Mouse (Mus musculus) layer of hippocampus, postnatal 14 days (tissue): ENCODE measurements around the gene Ptpn1. TPM values are rescaled to one million over a fixed set of nuclear protein-coding genes. Genes with fewer than 3 reads are reported as not detected.

Experiments
- DNase-seq, 2 experiments: peaks; one replicate each; pipeline ENCODE4 v3.0.0; 2021 to 2022; ENCODE audit warnings: low spot score in 2 of 2, mixed read lengths in 1 of 2
- total RNA-seq, 2 experiments: library from RNA; stranded (reverse); gene quantifications; 2 replicates each; pipeline ENCODE4 v1.2.3; 2021

Ptpn1 gene
- total RNA-seq, 2 experiments from 2014 or later: 65.4 to 67.7 TPM

- no peak for DNase-seq
Observed at GRCm38 (mm10) chr2:168005005-168005404, 73.1 kb downstream of the Ptpn1 start.

GRCm38 (mm10) chr2:168005616-168006015 lies 73.8 kb downstream of the Ptpn1 start:
- DNase-seq: no peak

GRCm38 (mm10) chr2:168006489-168006888 lies 74.6 kb downstream of the Ptpn1 start:
- no peak for DNase-seq

- no peak for DNase-seq
Observed at GRCm38 (mm10) chr2:168008132-168008531, 76.3 kb downstream of the Ptpn1 start.

- peak; percentile 24 to 50 for DNase-seq
Observed at GRCm38 (mm10) chr2:168009936-168010668, 78.2 kb downstream of the Ptpn1 start, which contains the start of gene Ripor3. TSS of gene Ripor3 (minus strand) at chr2:168010618.

- no peak for DNase-seq
Observed at GRCm38 (mm10) chr2:168010893-168011292, 79.0 kb downstream of the Ptpn1 start.

- peak; percentile 68 to 74 for DNase-seq
Observed at GRCm38 (mm10) chr2:168016951-168017391, 85.1 kb downstream of the Ptpn1 start.

- DNase-seq: peak; percentile 24 to 56
Observed at GRCm38 (mm10) chr2:168019201-168019715, 87.4 kb downstream of the Ptpn1 start.

GRCm38 (mm10) chr2:168023763-168024402 lies 92.0 kb downstream of the Ptpn1 start:
- DNase-seq: no peak

- peak; percentile 45 to 63 for DNase-seq
Observed at GRCm38 (mm10) chr2:168025174-168025573, 93.3 kb downstream of the Ptpn1 start.

- DNase-seq: no peak
Observed at GRCm38 (mm10) chr2:168025882-168026281, 94.0 kb downstream of the Ptpn1 start.

- DNase-seq: no peak
Observed at GRCm38 (mm10) chr2:168026467-168026866, 94.6 kb downstream of the Ptpn1 start.

GRCm38 (mm10) chr2:168028376-168028775 lies 96.5 kb downstream of the Ptpn1 start:
- DNase-seq: no peak

Other genes with a start within 250 kb of the Ptpn1 start
- 10 to 100 TPM; 18.6 to 21.7 TPM for gene Cebpb, start 243.1 kb upstream of the Ptpn1 start, total RNA-seq
- 10 to 100 TPM; 69.5 to 71.9 TPM for gene Tmem189, start 242.2 kb upstream of the Ptpn1 start, total RNA-seq
- gene Ripor3, start 78.6 kb downstream of the Ptpn1 start, total RNA-seq: under 1 TPM; 0.14 to 0.21 TPM
- 1 to 10 TPM; 3.4 to 5.3 TPM for gene Pard6b, start 148.9 kb downstream of the Ptpn1 start, total RNA-seq